Mouse (Mus musculus) liver, embryonic 16.5 days (tissue): ENCODE measurements around the gene Camkmt. TPM values are rescaled to one million over a fixed set of nuclear protein-coding genes. Genes with fewer than 3 reads are reported as not detected.

Experiments used
- ATAC-seq: fragments of 200-750 bp; cut with Nextera tagmentation; 2 replicates; pipeline ENCODE4 v1.8.0; 2017; ENCODE audit warnings: low read depth, mild to moderate bottlenecking, moderate number of reproducible peaks, moderate library complexity
- H3K27ac ChIP-seq: fragments of 300-500 bp; sonication (generic); 2 replicates; pipeline ENCODE4 v1.5.1; 2014; ENCODE audit warnings: mild to moderate bottlenecking, low read length
- H3K27me3 ChIP-seq: fragments of 300-500 bp; sonication (generic); 2 replicates; pipeline ENCODE4 v1.6.1; 2014; ENCODE audit warnings: low read depth, low read length, mixed read lengths; ENCODE audit not compliant: control insufficient read depth, insufficient read depth
- H3K36me3 ChIP-seq: fragments of 300-500 bp; sonication (generic); 2 replicates; pipeline ENCODE4 v1.6.1; 2014; ENCODE audit warnings: mild to moderate bottlenecking; ENCODE audit not compliant: control insufficient read depth, insufficient read depth
- H3K4me1 ChIP-seq: fragments of 300-500 bp; sonication (generic); 2 replicates; pipeline ENCODE4 v1.6.1; 2014; ENCODE audit warnings: low read depth, low read length, mixed read lengths; ENCODE audit not compliant: control insufficient read depth
- H3K4me2 ChIP-seq: fragments of 300-500 bp; sonication (generic); 2 replicates; pipeline ENCODE4 v1.6.1; 2014; ENCODE audit warnings: low read depth, low read length, mixed read lengths
- H3K4me3 ChIP-seq: fragments of 300-500 bp; sonication (generic); 2 replicates; pipeline ENCODE4 v1.5.1; 2014; ENCODE audit warnings: low read depth, mild to moderate bottlenecking, low read length
- H3K9ac ChIP-seq: fragments of 300-500 bp; sonication (generic); 2 replicates; pipeline ENCODE4 v1.6.1; 2014; ENCODE audit warnings: low read depth, low read length
- H3K9me3 ChIP-seq: fragments of 300-500 bp; sonication (generic); replicated peaks from 2 replicates; pipeline ENCODE4 v1.6.1; 2016; ENCODE audit warnings: low read length; ENCODE audit not compliant: control insufficient read depth
- WGBS: fragments of 180-500 bp; shearing (Covaris S2); extraction: QIAGEN DNeasy Blood & Tissue Kit; methylation state at CpG from one replicate; pipeline ENCODE4 v1.1.7; 2014; ENCODE audit not compliant: insufficient replicate concordance; 5-methylcytosine and 5-hydroxymethylcytosine counted together
- polyA plus RNA-seq: library from polyadenylated mRNA; unstranded; fragments of >200 nt; fragmentation: Nextera tagmentation; extraction: Ambion mirVana; gene quantifications from 2 replicates; pipeline ENCODE4 v1.2.1, GENCODE M21; 2015

The Camkmt gene
- polyA plus RNA-seq, 1 experiment from 2014 or later = 2.7 TPM

GRCm38 (mm10) chr17:85343435-85343834 is 253.1 kb downstream of the Camkmt start:
- Histone ChIP-seq H3K9ac (no peak overlapping the region), H3K9me3 (no peaks in the 10 kb centered on the region), H3K4me2 (no peak overlapping the region), H3K27ac (no peak overlapping the region), H3K27me3 (no peaks in the 10 kb centered on the region), H3K4me1 (no peaks in the 10 kb centered on the region), H3K4me3 (no peak overlapping the region), H3K36me3 (no peaks in the 10 kb centered on the region)
- WGBS = 73% methylated on average over 13 of the region's 13 CpGs
- no peak for ATAC-seq

GRCm38 (mm10) chr17:85346701-85347100 is 256.3 kb downstream of the Camkmt start:
- no peaks in the 10 kb centered on the region for H3K4me1 ChIP-seq
- no peaks in the 10 kb centered on the region for H3K9me3 ChIP-seq
- H3K36me3 ChIP-seq = no peaks in the 10 kb centered on the region
- H3K4me3 ChIP-seq = no peak overlapping the region
- H3K4me2 ChIP-seq = no peak overlapping the region
- ATAC-seq = no peak
- H3K9ac ChIP-seq = no peak overlapping the region
- H3K27me3 ChIP-seq = no peaks in the 10 kb centered on the region
- 66% methylated on average over 6 of the region's 6 CpGs for WGBS
- no peak overlapping the region for H3K27ac ChIP-seq

GRCm38 (mm10) chr17:85349331-85349935 is 259.1 kb downstream of the Camkmt start:
- H3K4me3 ChIP-seq = no peak overlapping the region
- WGBS = 61% methylated on average over 8 of the region's 8 CpGs
- ATAC-seq = no peak

GRCm38 (mm10) chr17:85351301-85351700 is 260.9 kb downstream of the Camkmt start:
- Histone ChIP-seq H3K9me3 (no peaks in the 10 kb centered on the region), H3K9ac (no peak overlapping the region)
- WGBS = 67% methylated on average over 8 of the region's 8 CpGs

More at GRCm38 (mm10) chr17:85349331-85349935, 259.1 kb downstream of the Camkmt start:
- no peaks in the 10 kb centered on the region for H3K4me1 ChIP-seq
- H3K4me2 ChIP-seq = no peak overlapping the region
- H3K9me3 ChIP-seq = no peaks in the 10 kb centered on the region
- H3K27me3 ChIP-seq = no peaks in the 10 kb centered on the region
- no peak overlapping the region for H3K27ac ChIP-seq
- H3K36me3 ChIP-seq = no peaks in the 10 kb centered on the region
- no peak overlapping the region for H3K9ac ChIP-seq

GRCm38 (mm10) chr17:85352731-85353130 is 262.4 kb downstream of the Camkmt start:
- no peak overlapping the region for H3K4me2 ChIP-seq
- no peak for ATAC-seq
- H3K9me3 ChIP-seq = no peaks in the 10 kb centered on the region
- no peaks in the 10 kb centered on the region for H3K4me1 ChIP-seq
- H3K9ac ChIP-seq = no peak overlapping the region
- no peak overlapping the region for H3K27ac ChIP-seq
- WGBS = 68% methylated on average over 7 of the region's 7 CpGs
- H3K27me3 ChIP-seq = no peaks in the 10 kb centered on the region
- H3K36me3 ChIP-seq = no peaks in the 10 kb centered on the region
- H3K4me3 ChIP-seq = no peak overlapping the region

More at GRCm38 (mm10) chr17:85351301-85351700, 260.9 kb downstream of the Camkmt start:
- Histone ChIP-seq H3K4me1 (no peaks in the 10 kb centered on the region), H3K4me2 (no peak overlapping the region), H3K27me3 (no peaks in the 10 kb centered on the region), H3K4me3 (no peak overlapping the region), H3K36me3 (no peaks in the 10 kb centered on the region), H3K27ac (no peak overlapping the region)
- ATAC-seq = no peak

- Histone ChIP-seq H3K4me2 (no peak overlapping the region), H3K9me3 (no peaks in the 10 kb centered on the region), H3K9ac (no peak overlapping the region), H3K27ac (no peak overlapping the region), H3K4me3 (no peak overlapping the region), H3K27me3 (no peaks in the 10 kb centered on the region), H3K4me1 (no peaks in the 10 kb centered on the region), H3K36me3 (no peaks in the 10 kb centered on the region)
- WGBS = 66% methylated on average over 6 of the region's 6 CpGs
- ATAC-seq = no peak
These were observed 262.8 kb downstream of the Camkmt start for GRCm38 (mm10) chr17:85353191-85353590.

GRCm38 (mm10) chr17:85353636-85354035 is 263.3 kb downstream of the Camkmt start:
- no peaks in the 10 kb centered on the region for H3K4me1 ChIP-seq
- H3K36me3 ChIP-seq = no peaks in the 10 kb centered on the region
- no peak for ATAC-seq
- H3K9me3 ChIP-seq = no peaks in the 10 kb centered on the region
- WGBS = 74% methylated on average over 10 of the region's 10 CpGs
- no peak overlapping the region for H3K4me3 ChIP-seq
- no peak overlapping the region for H3K27ac ChIP-seq
- no peaks in the 10 kb centered on the region for H3K27me3 ChIP-seq
- no peak overlapping the region for H3K9ac ChIP-seq
- H3K4me2 ChIP-seq = no peak overlapping the region

- no peaks in the 10 kb centered on the region for H3K9me3 ChIP-seq
- no peaks in the 10 kb centered on the region for H3K4me1 ChIP-seq
- H3K27me3 ChIP-seq = no peaks in the 10 kb centered on the region
- no peak overlapping the region for H3K27ac ChIP-seq
- 67% methylated on average over 9 of the region's 9 CpGs for WGBS
- H3K4me2 ChIP-seq = no peak overlapping the region
- no peak overlapping the region for H3K9ac ChIP-seq
- H3K36me3 ChIP-seq = no peaks in the 10 kb centered on the region
- H3K4me3 ChIP-seq = no peak overlapping the region
- no peak for ATAC-seq
These were observed 265.0 kb downstream of the Camkmt start for GRCm38 (mm10) chr17:85355356-85355755.

- H3K27ac ChIP-seq = no peak overlapping the region
- no peak overlapping the region for H3K4me2 ChIP-seq
- no peak overlapping the region for H3K9ac ChIP-seq
- H3K4me3 ChIP-seq = no peak overlapping the region
- no peaks in the 10 kb centered on the region for H3K27me3 ChIP-seq
- no peaks in the 10 kb centered on the region for H3K9me3 ChIP-seq
- no peaks in the 10 kb centered on the region for H3K4me1 ChIP-seq
- no peaks in the 10 kb centered on the region for H3K36me3 ChIP-seq
- WGBS = 57% methylated on average over 7 of the region's 7 CpGs
- no peak for ATAC-seq
These were observed 270.7 kb downstream of the Camkmt start for GRCm38 (mm10) chr17:85361006-85361405.
